ENCODE assay signal across 17 mouse cellular contexts in the genomic region with DNA sequence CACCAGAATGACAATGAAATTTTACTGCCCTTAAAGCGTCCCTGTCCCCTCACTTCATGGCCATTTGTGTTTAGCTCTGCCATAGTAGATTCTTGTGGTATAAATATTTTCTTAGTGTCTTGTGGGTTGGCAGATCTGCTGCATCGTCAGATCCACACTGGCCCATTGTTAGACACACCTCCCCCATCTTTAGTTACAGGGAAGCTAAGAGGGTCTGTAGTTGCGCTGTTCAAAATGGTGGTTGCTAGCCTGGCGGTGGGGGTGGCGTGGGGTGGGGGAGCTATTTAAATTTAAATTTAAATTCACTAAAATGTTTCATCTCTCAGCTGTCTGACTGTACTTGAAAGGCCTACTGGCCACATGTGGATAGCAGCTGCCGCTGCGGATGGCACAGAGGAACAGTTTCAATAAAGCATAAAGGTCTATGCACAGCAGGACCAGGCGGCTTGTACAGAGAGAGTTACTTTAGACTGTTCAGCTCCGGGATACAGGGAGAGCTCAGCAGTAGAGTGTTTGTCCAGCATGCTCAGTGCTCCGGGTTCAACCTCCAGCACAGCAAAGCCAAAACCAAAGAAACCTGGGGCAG. TPM values are rescaled to one million over a fixed set of nuclear protein-coding genes. Genes with fewer than 3 reads are reported as not detected.
DNase-seq lines count a peak whose midpoint lies in the region; ATAC-seq lines count a peak whose summit lies in the region.
"Had no signal": no experiment of that assay in that cellular context is flagged by ENCODE, and none has a peak within 500 bp of the region (broad histone marks: within the 10 kb centered on the region; RNA-seq: fewer than 3 reads in every experiment).

No protein-coding gene starts in this region.

- H3K9me3 ChIP-seq in forebrain, embryonic 11.5 days (ENCODE audit: control insufficient read depth, low read length) = no peaks in the 10 kb centered on the region
- H3K9me3 ChIP-seq in forebrain, embryonic 16.5 days (ENCODE audit: control insufficient read depth, low read length) = no peaks in the 10 kb centered on the region
- H3K9me3 ChIP-seq in embryonic facial prominence, embryonic 13.5 days = no peaks in the 10 kb centered on the region
- no peaks in the 10 kb centered on the region for H3K9me3 ChIP-seq in hindbrain, embryonic 16.5 days (ENCODE audit: control insufficient read depth, low read length)
- H3K9me3 ChIP-seq in midbrain, embryonic 15.5 days = no peaks in the 10 kb centered on the region
- H3K9me3 ChIP-seq: intestine, embryonic 15.5 days had no signal

- no peak overlapping the region for H3K4me2 ChIP-seq in forebrain, embryonic 11.5 days (ENCODE audit: low read depth, low read length, severe bottlenecking)
- no peak overlapping the region for H3K4me2 ChIP-seq in forebrain, embryonic 16.5 days (ENCODE audit: low read length)
- no peak overlapping the region for H3K4me2 ChIP-seq in embryonic facial prominence, embryonic 13.5 days
- H3K4me2 ChIP-seq in hindbrain, embryonic 16.5 days (ENCODE audit: low read length) = no peak overlapping the region
- no peak overlapping the region for H3K4me2 ChIP-seq in midbrain, embryonic 15.5 days
- H3K4me2 ChIP-seq: heart, embryonic 11.5 days; intestine, embryonic 15.5 days had no signal

- H3K27me3 ChIP-seq in forebrain, embryonic 11.5 days (ENCODE audit: control insufficient read depth, insufficient read depth, low read length) = no peaks in the 10 kb centered on the region
- no peaks in the 10 kb centered on the region for H3K27me3 ChIP-seq in forebrain, embryonic 16.5 days (replicated peaks; ENCODE audit: control insufficient read depth, insufficient read depth, low read length)
- no peaks in the 10 kb centered on the region for H3K27me3 ChIP-seq in embryonic facial prominence, embryonic 13.5 days
- no peaks in the 10 kb centered on the region for H3K27me3 ChIP-seq in hindbrain, embryonic 16.5 days (replicated peaks; ENCODE audit: control insufficient read depth, insufficient read depth, low read length)
- H3K27me3 ChIP-seq in midbrain, embryonic 15.5 days (replicated peaks) = no peaks in the 10 kb centered on the region
- H3K27me3 ChIP-seq: CH12.LX; intestine, embryonic 15.5 days had no signal

- peak; percentile 51; the same call in 1 of the 2 replicates for ATAC-seq in forebrain, embryonic 11.5 days (replicated peaks; ENCODE audit: low FRiP score)
- ATAC-seq in forebrain, embryonic 16.5 days = no peak
- ATAC-seq in embryonic facial prominence, embryonic 13.5 days (ENCODE audit: insufficient number of reproducible peaks, insufficient read depth, low FRiP score, low TSS enrichment, low read depth) = no peak
- ATAC-seq in hindbrain, embryonic 16.5 days = 0 out of 2 replicates have a peak, but pooled peaks have one; percentile 43
- ATAC-seq in midbrain, embryonic 15.5 days (replicated peaks) = peak; percentile 82
- ATAC-seq: intestine, embryonic 15.5 days had no signal

- H3K27ac ChIP-seq in forebrain, embryonic 11.5 days (ENCODE audit: low read depth, low read length) = no peak overlapping the region
- H3K27ac ChIP-seq in forebrain, embryonic 16.5 days (ENCODE audit: low read length) = no peak overlapping the region
- H3K27ac ChIP-seq in embryonic facial prominence, embryonic 13.5 days = peak overlapping the region; percentile 33; the same call in 1 of the 2 replicates
- no peak overlapping the region for H3K27ac ChIP-seq in hindbrain, embryonic 16.5 days (ENCODE audit: low read depth, low read length)
- H3K27ac ChIP-seq in midbrain, embryonic 15.5 days = no peak overlapping the region
- H3K27ac ChIP-seq: intestine, embryonic 15.5 days; liver, embryonic 14.5 days had no signal

- no peak overlapping the region for H3K9ac ChIP-seq in forebrain, embryonic 11.5 days (ENCODE audit: low read length)
- no peak overlapping the region for H3K9ac ChIP-seq in forebrain, embryonic 16.5 days (replicated peaks; ENCODE audit: low read depth, low read length)
- no peak overlapping the region for H3K9ac ChIP-seq in embryonic facial prominence, embryonic 13.5 days
- no peak overlapping the region for H3K9ac ChIP-seq in hindbrain, embryonic 16.5 days (ENCODE audit: low read depth, low read length)
- H3K9ac ChIP-seq in midbrain, embryonic 15.5 days = no peak overlapping the region
- H3K9ac ChIP-seq: intestine, embryonic 15.5 days; liver, embryonic 14.5 days had no signal

- 60% methylated on average over 10 of the region's 10 CpGs for WGBS in forebrain, embryonic 11.5 days
- 64% methylated on average over 10 of the region's 10 CpGs for WGBS in forebrain, embryonic 16.5 days
- WGBS in embryonic facial prominence, embryonic 13.5 days = 53% methylated on average over 10 of the region's 10 CpGs
- WGBS in hindbrain, embryonic 16.5 days = 39% methylated on average over 10 of the region's 10 CpGs
- WGBS in midbrain, embryonic 15.5 days = 43% methylated on average over 10 of the region's 10 CpGs

- H3K4me3 ChIP-seq in forebrain, embryonic 11.5 days (ENCODE audit: low read depth, low read length) = no peak overlapping the region
- H3K4me3 ChIP-seq in forebrain, embryonic 16.5 days (replicated peaks; ENCODE audit: low read length) = no peak overlapping the region
- H3K4me3 ChIP-seq in embryonic facial prominence, embryonic 13.5 days = no peak overlapping the region
- no peak overlapping the region for H3K4me3 ChIP-seq in hindbrain, embryonic 16.5 days (ENCODE audit: low read length)
- no peak overlapping the region for H3K4me3 ChIP-seq in midbrain, embryonic 15.5 days
- H3K4me3 ChIP-seq: intestine, embryonic 15.5 days had no signal

- H3K36me3 ChIP-seq in forebrain, embryonic 11.5 days (ENCODE audit: control insufficient read depth, insufficient read depth, low read length) = no peaks in the 10 kb centered on the region
- no peaks in the 10 kb centered on the region for H3K36me3 ChIP-seq in forebrain, embryonic 16.5 days (ENCODE audit: control insufficient read depth, insufficient read depth)
- peaks cover 9% of the 10 kb centered on the region for H3K36me3 ChIP-seq in embryonic facial prominence, embryonic 13.5 days
- H3K36me3 ChIP-seq in hindbrain, embryonic 16.5 days (ENCODE audit: control insufficient read depth, insufficient read depth, low read length) = no peaks in the 10 kb centered on the region
- no peaks in the 10 kb centered on the region for H3K36me3 ChIP-seq in midbrain, embryonic 15.5 days (replicated peaks)
- H3K36me3 ChIP-seq: intestine, embryonic 15.5 days had no signal

- DNase-seq in forebrain, embryonic 11.5 days (ENCODE audit: low spot score) = no peak
- DNase-seq in cerebellum, adult 18-20 months = no peak
- DNase-seq in cerebellum, adult 8-10 months = no peak
- no peak for DNase-seq in c-Kit-positive CD71-positive TER-119-positive erythroid progenitor cells, embryonic 14.5 days (ENCODE audit: low spot score)
- DNase-seq: adrenal gland, postnatal 14 days; gastrocnemius, postnatal 14 days; kidney, postnatal 10 days; left cerebral cortex, postnatal 4 days; lung, postnatal 10 days had no signal

- peaks cover 9% of the 10 kb centered on the region; the same call in 1 of the 2 replicates for H3K4me1 ChIP-seq in forebrain, embryonic 11.5 days (replicated peaks; ENCODE audit: control insufficient read depth, insufficient read depth, low read length)
- H3K4me1 ChIP-seq in forebrain, embryonic 16.5 days (replicated peaks; ENCODE audit: control insufficient read depth, insufficient read depth, low read length) = no peaks in the 10 kb centered on the region
- H3K4me1 ChIP-seq in embryonic facial prominence, embryonic 13.5 days = peaks cover 31% of the 10 kb centered on the region
- H3K4me1 ChIP-seq in hindbrain, embryonic 16.5 days (ENCODE audit: control insufficient read depth, insufficient read depth, low read depth, low read length) = peaks cover 5% of the 10 kb centered on the region; the same call in 1 of the 2 replicates
- 0 out of 2 replicates have a peak, but pooled peaks cover 4% of the 10 kb centered on the region for H3K4me1 ChIP-seq in midbrain, embryonic 15.5 days

RNA-seq across cellular contexts. Expression of a gene that starts 24.0 kb away (rescaled TPM):
- not detected in 2 replicates for polyA plus RNA-seq in forebrain, embryonic 11.5 days (2014; fragmentation: Nextera tagmentation; extraction: Ambion mirVana)
- polyA plus RNA-seq in forebrain, embryonic 16.5 days (2015; fragmentation: Nextera tagmentation; extraction: Ambion mirVana) = not detected in 2 replicates
- polyA plus RNA-seq in embryonic facial prominence, embryonic 13.5 days (2015; fragmentation: Nextera tagmentation; extraction: Ambion mirVana) = 0.18 TPM in 1 of 2 replicates, not detected in the other
- polyA plus RNA-seq in hindbrain, embryonic 16.5 days (2015; fragmentation: Nextera tagmentation; extraction: Ambion mirVana) = 0.10 and 0.30 TPM in 2 replicates
- polyA plus RNA-seq in midbrain, embryonic 15.5 days (2015; fragmentation: Nextera tagmentation; extraction: Ambion mirVana) = 0.05 and 0.08 TPM in 2 replicates

Comparison
In these comparisons a context has a peak if more than half of its experiments do, and no peak if none do; other contexts are left out.
1. ATAC-seq: peak in forebrain, embryonic 11.5 days (single experiment), hindbrain, embryonic 16.5 days (single experiment) and midbrain, embryonic 15.5 days (single experiment); none in forebrain, embryonic 16.5 days (single experiment) and embryonic facial prominence, embryonic 13.5 days (single experiment).